Mouse (Mus musculus) midbrain, embryonic 13.5 days (tissue): ENCODE data around the gene Eif4g3. TPM values are rescaled to one million over a fixed set of nuclear protein-coding genes. Genes with fewer than 3 reads are reported as not detected.

Experiments used
- ATAC-seq: fragments of 200-750 bp; cut with Nextera tagmentation; 2 replicates; pipeline ENCODE4 v1.8.0; 2017; ENCODE audit warnings: mild to moderate bottlenecking, moderate TSS enrichment, moderate library complexity
- H3K27ac ChIP-seq: fragments of 300-500 bp; sonication (generic); 2 replicates; pipeline ENCODE4 v1.5.1; 2015; ENCODE audit warnings: inconsistent platforms, mild to moderate bottlenecking, moderate library complexity
- H3K27me3 ChIP-seq: fragments of 300-500 bp; sonication (generic); 2 replicates; pipeline ENCODE4 v1.6.1; 2015; ENCODE audit warnings: mild to moderate bottlenecking, inconsistent platforms
- H3K36me3 ChIP-seq: fragments of 300-500 bp; sonication (generic); 2 replicates; pipeline ENCODE4 v1.6.1; 2015; ENCODE audit warnings: mild to moderate bottlenecking, inconsistent platforms
- H3K4me1 ChIP-seq: fragments of 300-500 bp; sonication (generic); replicated peaks from 2 replicates; pipeline ENCODE4 v1.6.1; 2015; ENCODE audit warnings: inconsistent platforms
- H3K4me2 ChIP-seq: fragments of 300-500 bp; sonication (generic); replicated peaks from 2 replicates; pipeline ENCODE4 v1.6.1; 2015; ENCODE audit warnings: moderate library complexity, mild to moderate bottlenecking, inconsistent platforms
- H3K4me3 ChIP-seq: fragments of 300-500 bp; sonication (generic); replicated peaks from 2 replicates; pipeline ENCODE4 v1.5.1; 2015; ENCODE audit warnings: mild to moderate bottlenecking, inconsistent platforms
- H3K9ac ChIP-seq: fragments of 300-500 bp; sonication (generic); replicated peaks from 2 replicates; pipeline ENCODE4 v1.6.1; 2015; ENCODE audit warnings: mild to moderate bottlenecking, inconsistent platforms
- H3K9me3 ChIP-seq: fragments of 300-500 bp; sonication (generic); 2 replicates; pipeline ENCODE4 v1.6.1; 2016; ENCODE audit warnings: mild to moderate bottlenecking, inconsistent platforms
- WGBS: fragments of 180-500 bp; shearing (Covaris S2); methylation state at CpG from one replicate; pipeline ENCODE4 v1.1.7; 2015; 5-methylcytosine and 5-hydroxymethylcytosine counted together
- polyA plus RNA-seq: library from polyadenylated mRNA; unstranded; fragments of >200 nt; fragmentation: Nextera tagmentation; extraction: Ambion mirVana; gene quantifications from 2 replicates; pipeline ENCODE4 v1.2.1, GENCODE M21; 2015

The Eif4g3 gene
- polyA plus RNA-seq, 1 experiment from 2014 or later = 55.5 TPM

DNA sequence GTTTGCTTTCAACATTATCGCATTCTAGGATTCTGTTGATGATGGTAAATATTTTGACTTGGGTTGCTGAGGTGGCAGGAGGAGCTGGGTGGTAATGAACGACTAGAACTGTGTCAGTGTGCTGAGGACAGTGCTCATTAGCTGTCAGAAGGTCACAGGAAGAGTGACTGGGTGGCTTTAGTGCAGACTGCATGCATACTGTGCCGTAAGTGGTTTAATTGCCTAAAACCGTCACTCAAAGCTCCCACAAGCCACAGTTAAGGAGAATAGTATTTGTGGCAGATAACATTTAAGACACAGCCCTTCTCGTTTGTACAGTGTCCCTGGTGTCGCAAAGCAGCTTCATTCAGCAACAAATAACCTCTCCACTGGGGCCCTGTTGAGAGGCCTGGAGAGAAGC is 78.7 kb downstream of the Eif4g3 start:
- no peak for ATAC-seq
- WGBS = 72% methylated on average over 6 of the region's 6 CpGs
- H3K27ac ChIP-seq = peak overlapping the region; percentile 27; the same call in 1 of the 2 replicates

GRCm38 (mm10) chr4:138073086-138073485 is 80.3 kb downstream of the Eif4g3 start:
- peaks cover 22% of the 10 kb centered on the region for H3K36me3 ChIP-seq
- no peak overlapping the region for H3K4me3 ChIP-seq
- no peak for ATAC-seq
- no peaks in the 10 kb centered on the region for H3K27me3 ChIP-seq
- 90% methylated on average over 11 of the region's 11 CpGs for WGBS
- no peaks in the 10 kb centered on the region for H3K9me3 ChIP-seq
- H3K4me1 ChIP-seq = peaks cover 17% of the 10 kb centered on the region
- H3K9ac ChIP-seq = no peak overlapping the region
- no peak overlapping the region for H3K4me2 ChIP-seq
- no peak overlapping the region for H3K27ac ChIP-seq

More for the DNA sequence above, 78.7 kb downstream of the Eif4g3 start:
- H3K9me3 ChIP-seq = no peaks in the 10 kb centered on the region
- no peak overlapping the region for H3K4me2 ChIP-seq
- H3K4me1 ChIP-seq = peaks cover 17% of the 10 kb centered on the region
- no peaks in the 10 kb centered on the region for H3K27me3 ChIP-seq
- H3K9ac ChIP-seq = no peak overlapping the region
- no peak overlapping the region for H3K4me3 ChIP-seq
- peaks cover 24% of the 10 kb centered on the region for H3K36me3 ChIP-seq

GRCm38 (mm10) chr4:138073531-138073930 is 80.7 kb downstream of the Eif4g3 start:
- H3K4me1 ChIP-seq = peaks cover 17% of the 10 kb centered on the region
- peaks cover 22% of the 10 kb centered on the region for H3K36me3 ChIP-seq
- no peak overlapping the region; the same call in 1 of the 2 replicates for H3K9ac ChIP-seq
- H3K27me3 ChIP-seq = no peaks in the 10 kb centered on the region
- no peaks in the 10 kb centered on the region for H3K9me3 ChIP-seq
- H3K4me3 ChIP-seq = no peak overlapping the region
- no peak overlapping the region for H3K4me2 ChIP-seq
- ATAC-seq = no peak
- 82% methylated on average over 7 of the region's 7 CpGs for WGBS
- no peak overlapping the region for H3K27ac ChIP-seq

GRCm38 (mm10) chr4:138074896-138075584 is 82.2 kb downstream of the Eif4g3 start:
- H3K4me3 ChIP-seq = no peak overlapping the region
- H3K4me2 ChIP-seq = no peak overlapping the region
- no peak for ATAC-seq
- peaks cover 17% of the 10 kb centered on the region; the same call in 1 of the 2 replicates for H3K4me1 ChIP-seq
- H3K27ac ChIP-seq = no peak overlapping the region
- WGBS = 73% methylated on average over 6 of the region's 6 CpGs
- no peak overlapping the region for H3K9ac ChIP-seq
- no peaks in the 10 kb centered on the region for H3K27me3 ChIP-seq
- no peaks in the 10 kb centered on the region for H3K9me3 ChIP-seq
- peaks cover 20% of the 10 kb centered on the region for H3K36me3 ChIP-seq

- Histone ChIP-seq H3K4me2 (no peak overlapping the region), H3K9ac (no peak overlapping the region), H3K27ac (no peak overlapping the region), H3K36me3 (peaks cover 17% of the 10 kb centered on the region), H3K9me3 (no peaks in the 10 kb centered on the region), H3K27me3 (no peaks in the 10 kb centered on the region), H3K4me3 (no peak overlapping the region), H3K4me1 (peaks cover 30% of the 10 kb centered on the region)
- WGBS = 98% methylated on average over 3 of the region's 3 CpGs
- ATAC-seq = no peak
Observed at GRCm38 (mm10) chr4:138077663-138078295, 85.0 kb downstream of the Eif4g3 start.

DNA sequence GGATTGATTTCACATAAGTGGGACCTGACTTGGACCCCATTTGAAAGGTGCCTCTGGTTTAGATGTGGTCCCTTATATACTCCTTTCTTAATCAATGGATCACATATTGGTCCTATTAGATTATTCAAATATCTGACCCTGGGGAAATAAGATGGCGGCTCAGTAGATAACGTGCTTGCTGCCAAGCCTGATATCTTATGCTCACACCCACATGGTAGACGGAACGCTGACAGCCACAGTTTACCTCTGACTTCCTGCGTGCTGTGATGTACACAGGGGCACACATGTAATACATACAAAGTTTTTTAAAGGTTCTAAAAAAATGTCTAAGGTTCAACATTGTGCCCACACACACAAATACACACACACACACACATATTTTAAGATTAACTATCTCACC is 86.4 kb downstream of the Eif4g3 start:
- Histone ChIP-seq H3K9me3 (no peaks in the 10 kb centered on the region), H3K4me1 (peaks cover 26% of the 10 kb centered on the region), H3K27ac (no peak overlapping the region), H3K4me3 (no peak overlapping the region), H3K4me2 (no peak overlapping the region), H3K9ac (no peak overlapping the region), H3K36me3 (peaks cover 31% of the 10 kb centered on the region), H3K27me3 (no peaks in the 10 kb centered on the region)
- WGBS = 89% methylated on average over 5 of the region's 5 CpGs
- no peak for ATAC-seq

DNA sequence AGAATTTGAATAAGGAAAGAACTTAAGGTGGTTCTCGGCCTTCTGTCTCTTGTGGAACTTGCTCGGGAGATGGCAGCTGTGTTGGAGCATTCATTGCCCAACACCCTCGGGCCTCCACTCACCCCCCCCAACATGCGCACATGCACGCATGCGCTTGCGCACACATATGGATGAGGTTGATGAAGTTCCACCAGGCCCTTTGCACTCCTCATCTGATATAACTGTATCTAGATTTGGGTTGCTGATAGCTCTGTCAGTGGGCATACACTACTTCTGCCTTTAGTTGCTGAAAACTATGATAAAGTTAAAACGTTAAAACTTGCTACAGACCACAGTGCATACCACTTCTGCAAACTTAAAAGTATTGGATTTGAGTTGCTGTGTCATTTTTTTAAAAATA is 89.6 kb downstream of the Eif4g3 start:
- Histone ChIP-seq H3K36me3 (peaks cover 56% of the 10 kb centered on the region), H3K9me3 (no peaks in the 10 kb centered on the region), H3K27me3 (no peaks in the 10 kb centered on the region), H3K4me1 (peaks cover 32% of the 10 kb centered on the region), H3K4me2 (no peak overlapping the region), H3K4me3 (no peak overlapping the region), H3K9ac (no peak overlapping the region), H3K27ac (no peak overlapping the region)
- no peak for ATAC-seq
- 80% methylated on average over 8 of the region's 8 CpGs for WGBS

GRCm38 (mm10) chr4:138084103-138084502 is 91.3 kb downstream of the Eif4g3 start:
- H3K4me3 ChIP-seq = no peak overlapping the region
- peaks cover 47% of the 10 kb centered on the region for H3K36me3 ChIP-seq
- peak overlapping the region; percentile 31 for H3K27ac ChIP-seq
- H3K4me1 ChIP-seq = peaks cover 32% of the 10 kb centered on the region
- H3K9me3 ChIP-seq = no peaks in the 10 kb centered on the region
- H3K27me3 ChIP-seq = no peaks in the 10 kb centered on the region
- H3K4me2 ChIP-seq = no peak overlapping the region
- 95% methylated on average over 8 of the region's 8 CpGs for WGBS
- no peak overlapping the region for H3K9ac ChIP-seq
- ATAC-seq = no peak

GRCm38 (mm10) chr4:138084851-138085573 is 92.2 kb downstream of the Eif4g3 start:
- Histone ChIP-seq H3K4me1 (peaks cover 32% of the 10 kb centered on the region), H3K4me2 (no peak overlapping the region), H3K27me3 (no peaks in the 10 kb centered on the region), H3K27ac (peak overlapping the region; percentile 31), H3K9me3 (no peaks in the 10 kb centered on the region), H3K36me3 (peaks cover 52% of the 10 kb centered on the region), H3K9ac (no peak overlapping the region), H3K4me3 (no peak overlapping the region)
- no peak for ATAC-seq
- WGBS = 74% methylated on average over 13 of the region's 13 CpGs

DNA sequence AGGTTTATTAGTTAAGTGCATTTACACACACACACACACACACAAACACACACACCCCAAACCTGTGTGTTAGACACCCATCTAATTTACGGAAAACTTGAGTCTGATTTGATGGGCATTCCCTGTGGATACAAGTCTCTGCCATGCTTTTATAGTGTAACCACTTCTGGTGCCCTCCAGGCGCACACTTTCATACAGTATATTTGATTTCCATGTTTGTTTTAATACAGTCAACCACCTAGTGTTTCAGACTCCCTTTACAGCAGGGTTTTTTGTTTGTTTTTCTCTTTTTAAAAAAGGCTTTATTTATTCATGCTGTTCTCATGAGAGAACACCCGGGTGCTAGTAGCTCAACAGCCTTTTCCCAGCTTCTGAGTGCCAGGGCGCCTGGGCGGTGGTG is 94.1 kb downstream of the Eif4g3 start:
- Histone ChIP-seq H3K36me3 (peaks cover 52% of the 10 kb centered on the region), H3K9ac (no peak overlapping the region), H3K9me3 (no peaks in the 10 kb centered on the region), H3K4me3 (no peak overlapping the region), H3K27ac (no peak overlapping the region), H3K27me3 (no peaks in the 10 kb centered on the region), H3K4me1 (peaks cover 16% of the 10 kb centered on the region), H3K4me2 (no peak overlapping the region)
- WGBS = 89% methylated on average over 5 of the region's 5 CpGs
- no peak for ATAC-seq

- WGBS = 84% methylated on average over 2 of the region's 2 CpGs
- Histone ChIP-seq H3K4me1 (peaks cover 6% of the 10 kb centered on the region; the same call in 1 of the 2 replicates), H3K27me3 (no peaks in the 10 kb centered on the region), H3K4me3 (no peak overlapping the region), H3K27ac (no peak overlapping the region), H3K9me3 (no peaks in the 10 kb centered on the region), H3K36me3 (peaks cover 37% of the 10 kb centered on the region), H3K9ac (no peak overlapping the region), H3K4me2 (no peak overlapping the region)
- no peak for ATAC-seq
Observed at GRCm38 (mm10) chr4:138089512-138089911, 96.7 kb downstream of the Eif4g3 start.

DNA sequence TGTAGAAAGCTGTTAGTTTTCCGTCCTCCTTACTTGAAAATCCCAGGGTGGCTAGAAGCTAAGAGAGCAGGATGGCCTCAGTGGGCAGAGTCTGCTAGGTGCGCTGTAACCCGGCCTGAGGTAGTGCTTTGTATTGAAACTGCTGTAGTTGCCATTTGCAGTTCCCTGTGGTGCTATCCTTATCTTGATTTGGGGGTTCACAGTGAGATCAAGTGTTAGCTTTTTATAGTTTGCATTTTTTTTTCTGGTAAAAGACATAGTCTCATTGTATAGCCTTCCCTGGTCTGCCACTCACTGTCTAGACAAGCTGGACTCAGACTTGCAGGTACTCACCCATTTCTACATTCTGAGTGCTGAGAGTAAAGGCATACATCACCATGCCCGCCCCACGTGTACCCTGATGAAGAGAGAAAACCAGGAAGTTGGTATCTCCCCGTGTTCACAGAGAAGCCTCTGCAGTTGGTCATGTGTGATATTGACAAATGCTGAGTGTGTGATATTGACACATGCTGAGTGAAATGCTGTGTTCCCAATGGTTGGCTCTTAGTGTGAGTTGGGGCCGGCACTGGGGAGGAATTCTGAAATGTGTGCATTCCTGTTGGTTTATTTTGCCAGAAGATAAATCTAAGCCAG is 98.9 kb downstream of the Eif4g3 start:
- H3K36me3 ChIP-seq = peaks cover 21% of the 10 kb centered on the region
- no peak overlapping the region for H3K4me2 ChIP-seq
- no peaks in the 10 kb centered on the region for H3K9me3 ChIP-seq
- no peaks in the 10 kb centered on the region for H3K27me3 ChIP-seq
- no peak overlapping the region for H3K27ac ChIP-seq
- no peak overlapping the region for H3K4me3 ChIP-seq
- H3K9ac ChIP-seq = no peak overlapping the region
- H3K4me1 ChIP-seq = no peaks in the 10 kb centered on the region
- no peak for ATAC-seq
- 93% methylated on average over 7 of the region's 7 CpGs for WGBS
